Mouse (Mus musculus): ENCODE data around the gene Pla2g4a. TPM values are rescaled to one million over a fixed set of nuclear protein-coding genes. Genes with fewer than 3 reads are reported as not detected.
"Not testable (repeated sequence)": the region's sequence is repeated elsewhere in the genome, so short reads cannot be mapped to it uniquely, and the experiment has no call there.

Gene Pla2g4a
- polyA plus RNA-seq, 1 experiment from 2014 or later: 18.4 TPM

DNA sequence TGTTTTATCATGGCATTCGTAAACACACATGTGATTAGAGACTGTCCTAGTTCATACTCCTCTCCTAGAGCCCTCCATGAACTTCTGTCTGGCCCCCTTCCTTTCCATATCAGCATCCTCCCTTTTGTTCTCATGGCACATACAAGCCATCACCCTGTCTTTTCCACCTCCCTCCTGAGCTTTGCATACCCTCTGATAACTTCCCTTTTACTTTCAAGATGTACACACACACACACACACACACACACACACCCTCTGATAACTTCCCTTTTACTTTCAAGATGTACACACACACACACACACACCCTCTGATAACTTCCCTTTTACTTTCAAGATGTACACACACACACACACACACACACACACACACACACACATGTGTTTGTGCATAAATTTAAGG lies 37.4 kb downstream of the Pla2g4a start:
- ATAC-seq (ENCODE audit: insufficient number of reproducible peaks, insufficient read depth, low FRiP score, low TSS enrichment, low read depth); H3K36me3 ChIP-seq: not testable (repeated sequence)

DNA sequence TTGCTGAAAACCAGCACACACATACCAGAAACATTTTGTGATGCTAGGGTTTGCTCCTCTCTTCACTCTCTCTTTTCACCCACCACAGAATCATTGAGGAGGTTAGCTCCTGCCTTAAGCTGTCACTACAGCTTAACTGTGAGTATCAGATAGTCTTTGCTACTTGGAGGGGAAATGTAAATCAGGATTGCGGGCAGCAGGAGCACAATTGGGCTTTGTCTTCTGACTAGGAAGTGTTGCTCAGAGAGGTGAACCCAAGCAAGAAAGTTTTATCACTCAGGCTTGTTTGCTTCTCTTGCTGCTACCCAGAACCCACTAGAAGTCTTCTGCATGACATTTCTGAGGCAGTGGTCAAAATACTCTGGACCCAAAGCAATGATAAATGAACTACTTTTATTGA lies 38.9 kb downstream of the Pla2g4a start:
- WGBS: 21% methylated on average over 1 of the region's 1 CpGs
- Histone ChIP-seq H3K27me3 (no peaks in the 10 kb centered on the region), H3K4me2 (no peak overlapping the region), H3K9me3 (no peaks in the 10 kb centered on the region), H3K4me1 (no peaks in the 10 kb centered on the region), H3K9ac (no peak overlapping the region), H3K27ac (no peak overlapping the region), H3K36me3 (no peaks in the 10 kb centered on the region), H3K4me3 (no peak overlapping the region)
- ATAC-seq (ENCODE audit: insufficient number of reproducible peaks, insufficient read depth, low FRiP score, low TSS enrichment, low read depth): no peak

More for the DNA sequence above, 37.4 kb downstream of the Pla2g4a start:
- H3K27ac ChIP-seq, H3K9me3 ChIP-seq, H3K4me2 ChIP-seq, H3K4me1 ChIP-seq, H3K27me3 ChIP-seq, H3K4me3 ChIP-seq, H3K9ac ChIP-seq: not testable (repeated sequence)
- 81% methylated on average over 1 of the region's 1 CpGs for WGBS

DNA sequence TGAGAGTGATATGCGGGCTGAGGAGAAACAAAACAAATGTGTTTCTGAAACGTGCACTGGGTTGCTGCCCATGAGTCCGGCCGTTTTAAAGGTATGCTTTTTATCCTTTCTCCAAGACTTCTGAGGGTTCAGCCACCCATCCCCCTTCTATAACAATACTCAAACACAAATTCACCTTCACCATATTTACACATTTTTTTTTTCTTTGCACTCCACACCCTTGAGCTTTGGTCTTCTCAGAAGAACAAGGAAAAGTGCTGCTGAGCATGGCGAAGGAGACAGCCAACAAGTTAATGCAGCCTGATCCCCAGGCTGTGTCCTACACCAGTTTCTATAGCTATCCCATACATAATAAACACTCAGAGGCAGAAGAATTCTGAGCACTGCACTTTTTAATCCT lies 39.8 kb downstream of the Pla2g4a start:
- H3K4me1 ChIP-seq: no peaks in the 10 kb centered on the region
- no peak overlapping the region for H3K4me2 ChIP-seq
- H3K9me3 ChIP-seq: no peaks in the 10 kb centered on the region
- WGBS: 74% methylated on average over 5 of the region's 5 CpGs
- H3K9ac ChIP-seq: no peak overlapping the region
- no peak for ATAC-seq (ENCODE audit: insufficient number of reproducible peaks, insufficient read depth, low FRiP score, low TSS enrichment, low read depth)
- H3K36me3 ChIP-seq: no peaks in the 10 kb centered on the region
- no peak overlapping the region for H3K4me3 ChIP-seq
- no peak overlapping the region for H3K27ac ChIP-seq
- H3K27me3 ChIP-seq: no peaks in the 10 kb centered on the region

DNA sequence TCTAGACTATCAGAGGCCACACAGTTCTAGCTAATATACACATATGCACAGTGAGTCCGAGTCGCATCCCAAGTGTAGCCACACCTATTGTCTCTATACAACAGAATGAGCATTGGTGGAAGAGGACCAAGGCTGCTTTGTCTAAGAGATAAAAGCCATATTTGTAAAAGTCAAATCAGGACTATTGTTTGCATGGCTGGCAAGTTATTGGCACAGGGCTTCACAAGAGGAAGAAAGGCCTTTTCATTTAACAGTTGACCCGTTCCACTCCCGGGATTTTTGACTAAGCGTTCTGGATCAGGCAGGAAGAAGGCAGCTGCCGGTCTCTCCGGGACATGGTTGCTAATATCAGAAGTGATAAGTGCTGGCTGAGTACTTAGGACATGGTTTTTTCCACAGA lies 41.8 kb downstream of the Pla2g4a start:
- Histone ChIP-seq H3K4me1 (no peaks in the 10 kb centered on the region), H3K4me3 (no peak overlapping the region), H3K9me3 (no peaks in the 10 kb centered on the region), H3K4me2 (no peak overlapping the region), H3K9ac (no peak overlapping the region), H3K27ac (no peak overlapping the region), H3K27me3 (no peaks in the 10 kb centered on the region), H3K36me3 (no peaks in the 10 kb centered on the region)
- no peak for ATAC-seq (ENCODE audit: insufficient number of reproducible peaks, insufficient read depth, low FRiP score, low TSS enrichment, low read depth)
- 89% methylated on average over 7 of the region's 7 CpGs for WGBS

DNA sequence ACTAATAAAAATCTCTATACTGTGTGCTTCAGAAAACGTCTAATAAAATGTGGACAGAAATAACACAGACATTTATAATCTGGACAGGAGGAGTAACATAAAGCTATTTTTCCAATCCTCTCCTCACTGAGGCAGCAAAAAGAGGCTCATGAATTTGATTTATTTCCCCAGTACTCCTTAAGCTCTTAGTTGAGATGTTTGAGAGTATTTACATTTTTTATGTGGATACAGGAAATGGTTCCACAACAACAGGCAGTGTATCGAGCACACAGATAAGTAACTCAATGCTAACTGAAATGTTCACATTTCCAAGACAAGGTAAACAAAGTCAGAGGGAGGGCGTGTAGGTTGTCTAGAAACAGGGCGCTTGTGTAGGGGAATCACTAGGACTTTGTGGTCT lies 48.1 kb downstream of the Pla2g4a start:
- 74% methylated on average over 4 of the region's 4 CpGs for WGBS
- Histone ChIP-seq H3K9ac (no peak overlapping the region), H3K36me3 (no peaks in the 10 kb centered on the region), H3K9me3 (no peaks in the 10 kb centered on the region), H3K27ac (no peak overlapping the region), H3K4me2 (no peak overlapping the region), H3K27me3 (no peaks in the 10 kb centered on the region), H3K4me1 (no peaks in the 10 kb centered on the region), H3K4me3 (no peak overlapping the region)
- no peak for ATAC-seq (ENCODE audit: insufficient number of reproducible peaks, insufficient read depth, low FRiP score, low TSS enrichment, low read depth)

DNA sequence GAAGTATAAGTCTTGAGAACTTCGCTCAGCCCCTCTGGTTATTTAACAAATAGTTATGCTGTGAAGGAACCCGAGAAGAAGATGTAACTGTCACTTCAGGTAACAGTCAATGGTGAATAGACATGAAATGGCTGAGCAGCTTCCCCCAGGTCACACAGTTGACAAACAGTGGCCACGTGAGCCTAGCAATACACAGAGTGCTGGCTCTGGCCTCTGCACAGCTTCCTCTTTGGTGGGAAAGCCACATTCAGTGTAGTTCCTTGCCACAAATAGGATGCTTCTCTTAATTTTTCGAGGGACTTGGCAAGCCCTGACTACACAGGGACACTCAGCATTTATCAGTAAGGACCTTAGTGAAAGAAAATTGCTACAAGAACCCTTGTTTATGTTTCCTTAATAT lies 50.0 kb downstream of the Pla2g4a start:
- H3K4me3 ChIP-seq: no peak overlapping the region
- no peaks in the 10 kb centered on the region for H3K9me3 ChIP-seq
- no peaks in the 10 kb centered on the region for H3K36me3 ChIP-seq
- ATAC-seq (ENCODE audit: insufficient number of reproducible peaks, insufficient read depth, low FRiP score, low TSS enrichment, low read depth): no peak
- no peaks in the 10 kb centered on the region for H3K27me3 ChIP-seq
- no peak overlapping the region for H3K27ac ChIP-seq
- H3K9ac ChIP-seq: no peak overlapping the region
- H3K4me2 ChIP-seq: no peak overlapping the region
- no peaks in the 10 kb centered on the region for H3K4me1 ChIP-seq
- WGBS: 72% methylated on average over 4 of the region's 4 CpGs

DNA sequence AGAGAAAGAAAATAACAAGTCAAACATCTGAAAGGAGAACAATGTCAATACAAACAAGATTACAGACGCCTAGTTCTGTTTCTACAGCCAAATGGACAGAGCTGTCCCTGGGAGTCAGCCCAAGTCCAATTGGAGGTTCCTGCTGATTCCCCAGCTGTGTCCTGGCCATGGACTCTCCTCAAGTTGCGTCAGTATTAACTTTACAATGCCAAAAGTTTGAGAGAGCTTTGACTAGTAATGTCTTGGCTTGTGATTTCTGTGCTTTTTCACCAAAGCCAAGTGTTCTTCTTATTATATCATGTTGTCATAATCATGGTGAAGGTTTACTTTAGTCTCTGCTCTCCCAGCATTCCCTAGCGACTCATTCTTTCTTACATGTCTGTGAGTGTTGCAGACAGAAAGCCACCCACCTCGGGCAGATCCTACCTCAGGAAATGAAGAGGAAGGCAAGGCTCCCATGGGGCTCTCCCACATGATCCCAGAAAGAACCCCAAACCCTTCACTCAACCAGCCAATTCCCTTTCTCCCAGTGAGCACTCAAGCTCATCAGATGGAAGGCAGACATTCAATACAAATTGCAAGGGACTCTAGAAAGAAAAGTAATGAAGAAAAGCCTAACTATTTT lies 63.0 kb downstream of the Pla2g4a start:
- Histone ChIP-seq H3K4me3 (no peak overlapping the region), H3K4me1 (no peaks in the 10 kb centered on the region), H3K4me2 (no peak overlapping the region), H3K9ac (no peak overlapping the region), H3K36me3 (peaks cover 4% of the 10 kb centered on the region; the same call in 1 of the 2 replicates), H3K9me3 (no peaks in the 10 kb centered on the region), H3K27me3 (no peaks in the 10 kb centered on the region), H3K27ac (no peak overlapping the region)
- WGBS: 78% methylated on average over 4 of the region's 4 CpGs
- no peak for ATAC-seq (ENCODE audit: insufficient number of reproducible peaks, insufficient read depth, low FRiP score, low TSS enrichment, low read depth)

DNA sequence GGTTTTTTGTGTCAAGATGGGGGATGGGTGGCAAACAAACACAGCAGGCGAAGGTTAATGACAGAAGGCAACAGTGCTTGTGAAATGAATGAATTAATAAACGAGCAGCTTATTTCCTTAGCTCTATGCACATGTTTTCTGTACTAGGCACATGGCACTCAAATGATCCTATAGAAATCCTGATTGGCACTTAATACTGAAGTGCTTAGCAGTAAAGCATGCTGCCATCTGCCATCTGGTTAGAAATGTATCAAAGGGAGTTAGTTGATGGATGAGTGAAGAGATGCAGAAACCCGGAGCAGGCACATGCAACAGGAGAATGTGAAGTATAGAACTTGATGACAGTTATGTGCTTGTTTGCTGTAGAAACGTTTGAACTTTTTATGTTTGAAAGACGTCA lies 64.5 kb downstream of the Pla2g4a start:
- no peak overlapping the region for H3K4me3 ChIP-seq
- no peak overlapping the region for H3K27ac ChIP-seq
- ATAC-seq (ENCODE audit: insufficient number of reproducible peaks, insufficient read depth, low FRiP score, low TSS enrichment, low read depth): no peak
- WGBS: 55% methylated on average over 5 of the region's 5 CpGs
- H3K4me2 ChIP-seq: no peak overlapping the region
- H3K4me1 ChIP-seq: no peaks in the 10 kb centered on the region
- H3K9ac ChIP-seq: no peak overlapping the region
- H3K27me3 ChIP-seq: no peaks in the 10 kb centered on the region
- peaks cover 4% of the 10 kb centered on the region; the same call in 1 of the 2 replicates for H3K36me3 ChIP-seq
- H3K9me3 ChIP-seq: no peaks in the 10 kb centered on the region

DNA sequence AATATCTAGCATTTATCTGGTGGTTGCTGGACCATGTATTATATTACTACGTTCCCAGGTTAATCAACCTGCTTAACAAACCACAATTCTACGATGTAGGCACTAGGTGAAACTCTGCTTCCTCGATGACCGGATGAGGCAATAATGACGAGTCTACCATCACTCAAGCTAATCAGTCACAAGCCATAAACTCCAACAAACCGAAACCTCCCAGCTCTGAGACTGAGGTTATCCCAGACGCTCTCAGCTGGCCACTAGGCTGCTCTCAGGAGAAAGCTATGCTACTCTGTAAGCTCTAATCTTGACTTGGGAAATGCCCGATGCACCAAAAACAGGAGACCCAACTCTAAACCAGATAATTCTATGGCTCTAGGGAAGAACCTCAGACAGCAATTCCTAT lies 66.2 kb downstream of the Pla2g4a start:
- peaks cover 5% of the 10 kb centered on the region; the same call in 1 of the 2 replicates for H3K4me1 ChIP-seq
- peaks cover 2% of the 10 kb centered on the region; the same call in 1 of the 2 replicates for H3K36me3 ChIP-seq
- 87% methylated on average over 8 of the region's 8 CpGs for WGBS
- no peaks in the 10 kb centered on the region for H3K27me3 ChIP-seq
- H3K4me3 ChIP-seq: no peak overlapping the region
- no peak for ATAC-seq (ENCODE audit: insufficient number of reproducible peaks, insufficient read depth, low FRiP score, low TSS enrichment, low read depth)
- H3K9ac ChIP-seq: no peak overlapping the region
- no peak overlapping the region for H3K27ac ChIP-seq
- no peaks in the 10 kb centered on the region for H3K9me3 ChIP-seq
- no peak overlapping the region for H3K4me2 ChIP-seq

DNA sequence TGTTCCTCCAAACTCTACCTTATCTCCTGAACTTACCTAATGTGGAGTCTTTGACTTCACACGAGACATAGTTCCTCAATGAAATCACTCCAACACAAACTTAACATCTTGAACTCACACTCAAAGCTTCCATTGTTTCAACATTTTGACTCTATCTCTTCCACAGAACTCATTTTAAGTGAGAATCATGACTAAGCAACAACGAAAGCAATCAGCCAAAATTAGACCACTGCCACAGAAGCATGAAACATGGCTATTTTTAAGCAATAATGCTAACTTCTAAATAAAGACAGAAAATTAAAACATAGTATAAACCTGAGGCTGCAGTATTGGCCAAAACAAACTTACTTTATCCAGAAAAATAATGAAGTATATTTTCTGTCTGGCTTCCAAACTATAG lies 67.2 kb downstream of the Pla2g4a start:
- no peaks in the 10 kb centered on the region for H3K27me3 ChIP-seq
- peaks cover 5% of the 10 kb centered on the region; the same call in 1 of the 2 replicates for H3K4me1 ChIP-seq
- ATAC-seq (ENCODE audit: insufficient number of reproducible peaks, insufficient read depth, low FRiP score, low TSS enrichment, low read depth): no peak
- H3K4me2 ChIP-seq: no peak overlapping the region
- H3K27ac ChIP-seq: no peak overlapping the region
- H3K9ac ChIP-seq: no peak overlapping the region
- no peaks in the 10 kb centered on the region for H3K36me3 ChIP-seq
- no peaks in the 10 kb centered on the region for H3K9me3 ChIP-seq
- WGBS: 79% methylated on average over 2 of the region's 2 CpGs
- no peak overlapping the region for H3K4me3 ChIP-seq

DNA sequence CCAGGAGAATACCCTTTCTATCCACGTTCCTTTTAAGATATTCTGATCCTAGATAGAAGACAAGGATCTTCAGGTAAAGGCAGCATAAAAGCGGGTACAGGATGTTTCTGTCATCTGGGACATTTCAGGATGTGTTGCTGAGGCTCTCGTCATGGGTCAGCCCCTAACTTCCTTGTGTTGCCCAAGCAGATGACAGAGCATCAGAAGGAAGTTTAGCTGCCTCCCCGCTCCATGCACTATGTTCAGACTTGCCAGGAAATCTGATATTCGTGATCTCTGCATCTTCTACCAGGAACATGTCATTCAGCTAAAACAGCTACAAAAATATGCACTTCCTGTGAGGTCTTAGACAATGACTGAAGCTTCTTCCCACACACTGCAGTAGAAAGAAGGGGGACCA lies 70.0 kb downstream of the Pla2g4a start:
- 60% methylated on average over 5 of the region's 5 CpGs for WGBS
- Histone ChIP-seq H3K9ac (no peak overlapping the region), H3K27ac (no peak overlapping the region), H3K4me3 (no peak overlapping the region), H3K27me3 (no peaks in the 10 kb centered on the region), H3K4me2 (no peak overlapping the region), H3K4me1 (peaks cover 5% of the 10 kb centered on the region; the same call in 1 of the 2 replicates), H3K9me3 (no peaks in the 10 kb centered on the region), H3K36me3 (no peaks in the 10 kb centered on the region)
- ATAC-seq (ENCODE audit: insufficient number of reproducible peaks, insufficient read depth, low FRiP score, low TSS enrichment, low read depth): no peak

DNA sequence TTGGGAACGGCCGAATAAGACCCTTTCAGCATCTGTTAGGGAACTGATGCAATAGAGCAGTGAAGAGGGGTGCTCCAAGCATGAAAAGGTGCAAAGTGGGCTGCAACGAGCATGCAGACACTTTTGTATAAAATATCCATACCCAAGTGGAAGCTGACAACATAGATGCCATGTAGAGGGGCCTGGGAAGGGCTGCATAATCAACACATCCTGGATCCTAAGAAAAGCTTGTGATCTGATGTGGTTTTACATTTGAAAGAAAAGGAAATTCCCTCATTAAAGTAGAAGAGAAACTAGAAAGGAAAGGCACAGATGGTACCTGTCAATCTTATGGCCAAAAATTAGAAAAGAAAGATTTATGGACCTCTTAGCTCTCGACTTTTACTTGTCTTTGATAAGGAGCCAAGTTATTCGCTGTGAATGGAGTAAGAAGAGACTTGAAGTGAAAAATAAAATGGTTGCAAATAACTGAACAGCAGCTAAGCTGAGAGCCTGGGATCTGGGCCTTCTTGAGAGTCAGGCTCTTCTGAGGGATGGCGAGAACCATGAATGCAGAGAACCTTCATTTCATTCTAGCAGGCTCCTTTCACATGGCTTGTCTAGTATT lies 78.6 kb downstream of the Pla2g4a start:
- H3K4me3 ChIP-seq: no peak overlapping the region
- H3K4me2 ChIP-seq: no peak overlapping the region
- H3K27me3 ChIP-seq: no peaks in the 10 kb centered on the region
- H3K36me3 ChIP-seq: no peaks in the 10 kb centered on the region
- H3K27ac ChIP-seq: no peak overlapping the region
- no peak overlapping the region for H3K9ac ChIP-seq
- H3K4me1 ChIP-seq: no peaks in the 10 kb centered on the region
- ATAC-seq (ENCODE audit: insufficient number of reproducible peaks, insufficient read depth, low FRiP score, low TSS enrichment, low read depth): no peak
- H3K9me3 ChIP-seq: no peaks in the 10 kb centered on the region
- 81% methylated on average over 6 of the region's 6 CpGs for WGBS

All from embryonic facial prominence, embryonic 13.5 days (tissue).